Mouse (Mus musculus) stomach, postnatal 0 days (tissue): ENCODE results near the gene Itprid1. TPM values are rescaled to one million over a fixed set of nuclear protein-coding genes. Genes with fewer than 3 reads are reported as not detected.

Source experiments
- ATAC-seq: fragments of 200-750 bp; cut with Nextera tagmentation; 2 replicates; pipeline ENCODE4 v1.8.0; 2017; ENCODE audit not compliant: low FRiP score, low TSS enrichment
- DNase-seq: peaks from one replicate; pipeline ENCODE4 v3.0.0-alpha.2; 2016; ENCODE audit warnings: low spot score
- H3K27ac ChIP-seq: fragments of 300-500 bp; sonication (generic); replicated peaks from 2 replicates; pipeline ENCODE4 v1.5.1; 2014; ENCODE audit warnings: mild to moderate bottlenecking, control low read depth
- H3K27me3 ChIP-seq: fragments of 300-500 bp; sonication (generic); 2 replicates; pipeline ENCODE4 v1.6.1; 2014; ENCODE audit warnings: low read length; ENCODE audit not compliant: control insufficient read depth, insufficient read depth
- H3K36me3 ChIP-seq: fragments of 300-500 bp; sonication (generic); 2 replicates; pipeline ENCODE4 v1.6.1; 2014; ENCODE audit warnings: low read length, mixed read lengths; ENCODE audit not compliant: control insufficient read depth, insufficient read depth
- H3K4me1 ChIP-seq: fragments of 300-500 bp; sonication (generic); replicated peaks from 2 replicates; pipeline ENCODE4 v1.6.1; 2014; ENCODE audit warnings: antibody characterized with exemption; ENCODE audit not compliant: control insufficient read depth, insufficient read depth
- H3K4me2 ChIP-seq: fragments of 300-500 bp; sonication (generic); replicated peaks from 2 replicates; pipeline ENCODE4 v1.6.1; 2014; ENCODE audit warnings: low read depth, mild to moderate bottlenecking, control low read depth, moderate library complexity
- H3K4me3 ChIP-seq: fragments of 300-500 bp; sonication (generic); 2 replicates; pipeline ENCODE4 v1.5.1; 2014; ENCODE audit warnings: low read depth, low read length, control low read depth
- H3K9ac ChIP-seq: fragments of 300-500 bp; sonication (generic); 2 replicates; pipeline ENCODE4 v1.6.1; 2014; ENCODE audit warnings: mild to moderate bottlenecking, low read length, control low read depth, mixed read lengths
- H3K9me3 ChIP-seq: fragments of 300-500 bp; sonication (generic); 2 replicates; pipeline ENCODE4 v1.6.1; 2016; ENCODE audit warnings: low read length; ENCODE audit not compliant: control insufficient read depth
- CTCF ChIP-seq: IDR thresholded peaks from 2 replicates; pipeline ENCODE4 v1.5.1; 2016; ENCODE audit warnings: antibody characterized with exemption, low read depth, mild to moderate bottlenecking, moderate library complexity
- EP300 ChIP-seq: optimal IDR thresholded peaks from 2 replicates; pipeline ENCODE3; 2016; ENCODE audit warnings: antibody characterized with exemption
- WGBS: fragments of 180-500 bp; shearing (Covaris S2); extraction: QIAGEN DNeasy Blood & Tissue Kit; methylation state at CpG from one replicate; pipeline ENCODE4 v1.1.7; 2014; 5-methylcytosine and 5-hydroxymethylcytosine counted together
- polyA plus RNA-seq: library from polyadenylated mRNA; unstranded; fragments of >200 nt; fragmentation: Nextera tagmentation; extraction: Ambion mirVana; gene quantifications from 2 replicates; pipeline ENCODE4 v1.2.1, GENCODE M21; 2015

The Itprid1 gene
- polyA plus RNA-seq, 1 experiment from 2014 or later, result 0.24 TPM

- Histone ChIP-seq H3K9me3 (no peaks in the 10 kb centered on the region), H3K9ac (no peak overlapping the region), H3K27me3 (no peaks in the 10 kb centered on the region), H3K4me3 (no peak overlapping the region), H3K36me3 (no peaks in the 10 kb centered on the region), H3K27ac (no peak overlapping the region), H3K4me1 (no peaks in the 10 kb centered on the region), H3K4me2 (no peak overlapping the region)
- ATAC-seq, result no peak
- TF ChIP-seq EP300 (no peak), CTCF (no peak)
- no peak for DNase-seq
- 49% methylated on average over 6 of the region's 6 CpGs for WGBS
These were observed 190.6 kb downstream of the Itprid1 start for GRCm38 (mm10) chr6:56027318-56027717.

GRCm38 (mm10) chr6:56027966-56028365 is 191.3 kb downstream of the Itprid1 start:
- no peaks in the 10 kb centered on the region for H3K4me1 ChIP-seq
- H3K4me2 ChIP-seq, result no peak overlapping the region
- H3K9ac ChIP-seq, result no peak overlapping the region
- ATAC-seq (no peak), DNase-seq (no peak)
- no peaks in the 10 kb centered on the region for H3K27me3 ChIP-seq
- no peaks in the 10 kb centered on the region for H3K36me3 ChIP-seq
- WGBS, result 59% methylated on average over 5 of the region's 5 CpGs
- TF ChIP-seq EP300 (no peak), CTCF (no peak)
- H3K27ac ChIP-seq, result no peak overlapping the region
- H3K4me3 ChIP-seq, result no peak overlapping the region
- no peaks in the 10 kb centered on the region for H3K9me3 ChIP-seq

Other genes starting within 250 kb of the Itprid1 start
- gene Neurod6, start 155.6 kb upstream of the Itprid1 start, polyA plus RNA-seq, result 0.07 and 0.11 TPM in 2 replicates
- gene Ppp1r17, start 180.6 kb downstream of the Itprid1 start, polyA plus RNA-seq, result 0.12 and 0.19 TPM in 2 replicates